Mouse (Mus musculus) spleen, embryonic (tissue): ENCODE measurements around the gene Mrpl22.
"Not testable (repeated sequence)": the region's sequence is repeated elsewhere in the genome, so short reads cannot be mapped to it uniquely, and the experiment has no call there.

ENCODE experiments used
- CTCF ChIA-PET: fragments of 350-600 bp; sonication (Branson Sonifier 250); formaldehyde crosslinking; loops from one replicate; lab custom pipeline; 2022; lab: Charles Lee

Gene Mrpl22

GRCm38 (mm10) chr11:58179986-58180385, 8.5 kb downstream of the Mrpl22 start:
- CTCF ChIA-PET: interaction anchor here (1.1 kb wide), 1 partner anchor 45 kb away, joined by 3 read pairs; no protein-coding TSS in a partner anchor

DNA sequence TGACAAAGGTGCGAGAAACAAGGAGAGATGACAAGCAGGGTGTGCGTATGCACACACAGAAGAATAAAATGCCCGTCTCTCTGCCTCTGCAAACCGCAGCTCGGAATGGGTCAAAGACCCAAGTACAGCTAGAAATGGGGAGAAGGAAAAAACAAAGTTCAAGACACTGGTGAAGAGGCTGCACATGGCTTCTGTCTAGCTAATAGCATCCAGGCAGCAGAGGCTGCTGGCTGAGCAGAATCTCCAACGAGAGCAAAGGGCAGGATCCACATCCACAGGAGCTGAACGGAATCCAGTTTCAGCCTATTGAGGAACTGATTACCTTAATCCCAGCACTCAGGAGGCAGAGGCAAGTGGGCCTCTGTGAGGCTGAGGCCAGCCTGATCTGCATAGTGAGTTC, 9.3 kb downstream of the Mrpl22 start:
- CTCF ChIA-PET: interaction anchor here (0.6 to 1.1 kb wide), 2 partner anchors 44 to 58 kb away, joined by 3 read pairs; no protein-coding TSS in a partner anchor

GRCm38 (mm10) chr11:58183579-58183978, 12.1 kb downstream of the Mrpl22 start:
- CTCF ChIA-PET: interaction anchor here (0.6 kb wide), 4 partner anchors 22 to 185 kb away, joined by 3 to 20 read pairs (median 3); no protein-coding TSS in a partner anchor

GRCm38 (mm10) chr11:58189675-58190074, 18.2 kb downstream of the Mrpl22 start:
- CTCF ChIA-PET: no interaction called here

DNA sequence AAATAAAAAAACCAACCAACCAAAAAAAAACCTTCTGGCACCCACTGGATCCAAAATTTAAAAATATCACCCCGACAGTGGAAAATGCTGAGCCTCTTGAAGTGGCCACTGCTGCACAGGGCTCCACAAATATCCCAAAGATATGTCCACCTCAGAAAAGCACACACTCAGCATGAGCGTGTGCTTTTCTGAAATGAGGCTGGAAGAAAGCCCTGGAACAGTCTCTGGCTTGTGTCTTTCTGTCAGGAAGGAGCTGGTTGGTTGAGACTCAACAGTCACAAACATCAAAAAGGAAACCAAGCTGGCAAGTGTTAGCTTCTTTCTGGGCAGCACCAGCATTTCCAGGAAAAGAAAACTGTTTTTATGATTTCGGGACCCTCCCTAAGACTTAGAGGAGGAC, 21.9 kb downstream of the Mrpl22 start:
- CTCF ChIA-PET: no interaction called here

GRCm38 (mm10) chr11:58193860-58194520, 22.5 kb downstream of the Mrpl22 start:
- CTCF ChIA-PET: no interaction called here

DNA sequence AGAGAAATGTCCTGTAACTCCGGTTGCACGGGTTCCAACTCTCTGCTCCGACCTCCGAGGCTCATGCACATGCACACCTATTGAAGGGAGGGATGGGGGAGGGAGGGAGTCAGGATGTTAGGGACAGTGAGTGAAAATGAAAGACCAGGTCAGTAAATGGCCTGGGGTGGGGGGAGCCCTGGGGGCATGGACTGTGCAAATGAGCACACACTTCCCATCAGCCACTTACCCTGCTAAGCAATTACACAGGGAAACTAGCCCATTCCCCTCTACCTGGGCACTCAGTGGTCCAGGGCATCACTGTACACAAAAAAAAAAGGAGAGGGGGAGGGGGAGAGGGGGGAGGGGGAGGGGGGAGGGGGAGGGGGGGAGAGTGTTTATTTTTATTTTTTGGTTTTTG, 27.2 kb downstream of the Mrpl22 start:
- CTCF ChIA-PET: no interaction called here

DNA sequence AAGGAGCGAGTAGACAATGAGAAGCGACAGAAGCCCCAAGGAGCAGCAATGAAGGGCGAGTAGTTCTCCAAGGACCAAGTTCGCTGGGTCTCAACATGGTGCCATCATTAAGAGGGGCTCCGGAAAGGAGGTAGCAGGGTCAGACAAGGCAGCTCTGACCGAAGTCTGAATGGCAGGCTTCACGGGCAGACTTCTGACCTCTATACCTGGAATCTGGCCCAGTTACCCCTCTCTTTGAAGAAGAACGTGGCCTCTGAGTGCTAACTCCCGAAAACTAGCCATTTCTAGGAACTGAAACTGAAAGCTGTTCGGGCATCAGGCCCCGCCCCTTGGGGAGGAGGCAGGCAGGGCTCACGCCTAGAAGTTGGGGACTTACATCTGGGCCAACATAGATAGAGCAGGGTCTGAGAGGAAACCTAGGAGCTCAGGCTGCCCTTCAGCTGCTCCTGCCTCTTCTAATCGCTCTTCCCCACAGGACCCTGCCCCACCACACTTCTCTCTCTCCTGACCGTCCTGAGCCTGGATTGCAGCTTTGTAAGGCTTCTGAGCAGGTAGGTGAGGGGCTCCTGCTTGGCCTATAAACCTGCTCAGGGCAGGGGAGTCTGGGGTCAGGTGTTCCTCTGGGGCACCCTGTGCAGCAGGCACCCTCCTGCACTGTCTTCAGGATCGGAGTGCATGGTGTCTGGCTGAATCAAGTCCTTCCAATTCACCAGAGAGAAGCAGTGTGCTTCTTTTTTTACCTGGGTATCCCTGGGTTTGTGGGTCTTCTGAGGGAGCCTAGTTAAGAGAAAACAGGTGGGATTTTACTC, 28.0 kb downstream of the Mrpl22 start, which contains the start of the genes Igtp and Irgm2:
Igtp (plus strand) TSS at position 328 of the 809 bp plus-strand sequence.
Irgm2 (plus strand) TSS at position 390 of the 809 bp plus-strand sequence.
- CTCF ChIA-PET: not testable (repeated sequence)

DNA sequence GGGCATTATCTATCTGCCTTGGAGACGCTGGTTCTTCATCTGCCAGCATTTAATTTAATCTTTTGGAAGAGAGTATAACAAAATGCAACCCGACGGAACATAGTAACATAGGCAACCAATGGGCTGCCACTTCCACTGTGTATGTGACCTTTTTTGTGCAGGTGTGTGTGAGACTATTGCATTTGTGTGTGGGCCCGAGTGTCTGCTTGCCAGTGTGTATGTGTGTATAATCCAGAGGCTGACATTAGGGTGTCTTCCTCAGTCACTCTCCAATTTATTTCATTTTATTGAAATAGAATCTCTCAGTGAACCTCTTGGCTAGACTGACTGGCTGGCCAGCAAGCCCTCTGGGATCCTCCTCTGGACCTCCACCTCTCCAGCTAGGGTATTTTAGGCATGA, 28.8 kb downstream of the Mrpl22 start:
- CTCF ChIA-PET: no interaction called here

GRCm38 (mm10) chr11:58201052-58201451, 29.6 kb downstream of the Mrpl22 start:
- CTCF ChIA-PET: interaction anchor here (0.8 kb wide), 1 partner anchor 24 kb away, joined by 4 read pairs; no protein-coding TSS in a partner anchor

DNA sequence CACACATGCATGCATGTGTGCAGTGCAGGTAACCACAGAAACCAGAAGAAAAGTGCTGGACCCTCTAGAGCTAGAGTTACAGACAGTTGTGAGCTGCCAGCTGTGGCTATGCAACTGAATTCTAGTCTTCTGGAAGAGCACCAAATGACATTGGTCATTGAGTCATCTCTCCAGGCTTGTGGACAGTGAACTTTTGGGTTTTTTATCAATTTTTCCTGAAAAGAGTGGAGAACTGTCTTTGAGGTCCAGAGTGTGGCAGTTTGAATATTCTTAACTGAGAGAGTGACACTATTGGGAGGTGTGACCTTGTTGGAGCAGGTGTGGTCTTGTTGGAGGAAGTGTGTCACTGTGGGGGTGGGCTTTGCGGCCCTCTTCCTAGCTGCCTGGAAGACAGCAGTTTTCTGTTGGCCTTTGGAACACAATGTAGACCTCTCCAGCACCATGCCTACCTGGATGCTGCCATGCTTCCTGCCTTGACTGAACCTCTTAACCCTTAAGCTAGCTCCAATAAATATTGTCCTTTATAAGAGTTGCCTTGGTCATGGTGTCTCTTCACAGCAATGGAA, 38.9 kb downstream of the Mrpl22 start:
- CTCF ChIA-PET: no interaction called here

DNA sequence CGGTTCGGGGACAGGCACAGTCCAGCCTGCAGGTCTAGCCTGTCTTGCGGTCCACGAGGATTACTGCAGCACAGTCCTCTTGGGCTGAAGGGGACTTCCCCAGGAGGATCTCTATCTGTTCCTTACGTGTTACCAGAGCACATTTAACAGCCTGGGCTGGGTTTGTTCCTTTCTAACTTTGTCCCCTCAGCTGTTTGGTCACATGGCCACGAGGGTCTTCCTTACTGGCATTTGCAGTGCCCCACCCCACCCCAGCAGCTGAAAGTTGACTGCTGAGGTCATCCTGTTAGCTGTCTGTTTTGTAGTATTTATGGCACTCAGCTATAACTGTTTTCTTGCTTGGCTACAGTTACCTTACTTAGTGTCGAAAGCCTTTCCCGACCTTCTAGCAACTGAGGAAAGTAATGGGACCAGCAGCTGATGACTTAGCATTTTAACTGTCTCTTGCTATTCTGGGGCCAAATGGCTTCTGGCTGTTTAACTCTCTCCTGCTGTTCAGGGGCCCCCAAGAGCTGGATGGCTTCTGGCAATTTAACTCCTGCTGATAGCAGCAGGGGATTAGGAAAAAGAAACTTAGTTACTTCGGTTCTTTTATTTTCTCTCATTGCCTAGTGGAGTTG, 39.7 kb downstream of the Mrpl22 start:
- CTCF ChIA-PET: interaction anchor here (0.5 to 0.7 kb wide), 2 partner anchors 121 to 211 kb away, joined by 3 to 5 read pairs; no protein-coding TSS in a partner anchor

DNA sequence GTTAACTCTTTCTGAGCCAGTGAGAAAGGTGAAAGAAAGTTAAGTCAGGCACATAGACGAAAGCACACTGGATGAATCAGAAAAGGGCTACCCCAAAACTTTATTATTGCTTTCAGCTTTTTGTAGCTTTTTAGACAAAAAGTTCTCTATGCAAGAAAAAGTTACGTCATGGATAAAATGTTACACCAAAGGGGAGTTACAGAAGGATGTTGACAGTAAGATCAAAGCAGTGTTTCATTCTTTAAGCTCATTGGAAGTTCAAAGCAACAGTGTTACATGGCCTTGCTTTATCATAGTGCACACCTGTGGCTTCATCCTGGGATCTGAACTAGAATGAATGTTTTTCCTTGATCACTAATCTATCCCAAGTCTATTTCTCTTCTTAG, 40.2 kb downstream of the Mrpl22 start:
- CTCF ChIA-PET: interaction anchor here (0.5 kb wide), 1 partner anchor 120 kb away, joined by 5 read pairs; no protein-coding TSS in a partner anchor

DNA sequence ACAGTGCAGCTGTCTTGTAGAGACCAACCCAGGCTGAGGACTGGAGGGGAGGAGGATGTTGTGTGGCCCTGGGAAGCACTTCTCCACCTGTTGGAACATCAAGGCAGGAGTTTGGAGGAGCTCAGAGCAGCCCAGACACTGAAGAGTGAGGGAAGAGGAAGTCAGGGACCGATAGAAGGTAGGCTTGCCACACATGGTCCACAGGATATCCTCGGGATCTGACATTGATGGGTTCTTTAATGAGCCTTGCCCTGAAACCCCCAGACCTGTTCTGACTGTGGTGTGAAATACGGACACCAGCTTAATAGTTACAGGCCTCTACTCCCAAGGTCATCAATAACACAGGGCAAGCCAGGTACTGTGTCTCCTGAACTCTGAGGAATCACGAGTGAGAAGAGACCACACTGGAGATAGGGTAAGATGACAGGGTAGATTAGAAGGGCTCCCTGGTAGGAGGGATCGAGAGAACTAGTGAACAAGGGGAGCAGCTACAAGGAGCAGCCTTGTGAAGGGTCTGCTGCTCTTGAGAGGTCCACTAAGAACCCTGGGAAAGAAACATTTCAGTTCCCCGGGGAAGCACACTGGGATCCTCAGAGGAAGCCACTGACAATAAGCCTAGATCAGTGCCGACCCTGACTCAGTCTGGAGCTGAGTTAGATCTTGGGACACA, 42.3 kb downstream of the Mrpl22 start:
- CTCF ChIA-PET: no interaction called here

DNA sequence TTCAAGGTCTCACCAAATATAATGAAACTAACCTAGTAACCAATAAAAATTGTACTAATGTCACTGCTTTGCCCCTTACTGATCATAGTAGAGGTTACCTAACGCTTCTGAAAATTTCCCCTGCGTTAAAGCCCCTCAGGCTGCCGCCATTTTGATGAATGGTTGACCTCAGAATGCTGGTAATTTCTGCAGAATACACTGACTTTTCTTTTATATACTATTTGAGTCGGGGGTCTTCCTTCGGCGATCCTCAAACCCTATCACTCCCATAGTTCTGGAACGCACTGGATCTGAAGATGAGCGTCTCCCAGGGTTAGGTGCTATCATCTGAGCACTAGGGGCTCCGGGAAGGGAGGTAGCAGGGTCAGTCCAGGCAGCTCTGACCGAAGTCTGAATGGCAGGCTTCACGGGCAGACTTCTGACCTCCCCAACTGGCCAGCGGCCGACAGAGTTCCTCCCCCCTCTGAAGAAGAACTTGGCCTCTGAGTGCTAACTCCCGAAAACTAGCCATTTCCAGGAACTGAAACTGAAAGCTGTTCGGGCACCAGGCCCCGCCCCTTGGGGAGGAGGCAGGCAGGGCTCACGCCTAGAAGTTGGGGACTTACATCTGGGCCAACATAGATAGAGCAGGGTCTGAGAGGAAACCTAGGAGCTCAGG, 43.1 kb downstream of the Mrpl22 start:
- CTCF ChIA-PET: no interaction called here

DNA sequence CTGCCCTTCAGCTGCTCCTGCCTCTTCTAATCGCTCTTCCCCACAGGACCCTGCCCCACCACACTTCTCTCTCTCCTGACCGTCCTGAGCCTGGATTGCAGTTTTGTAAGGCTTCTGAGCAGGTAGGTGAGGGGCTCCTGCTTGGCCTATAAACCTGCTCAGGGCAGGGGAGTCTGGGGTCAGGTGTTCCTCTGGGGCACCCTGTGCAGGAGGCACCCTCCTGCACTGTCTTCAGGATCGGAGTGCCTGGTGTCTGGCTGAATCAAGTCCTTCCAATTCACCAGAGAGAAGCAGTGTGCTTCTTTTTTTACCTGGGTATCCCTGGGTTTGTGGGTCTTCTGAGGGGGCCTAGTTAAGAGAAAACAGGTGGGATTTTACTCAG, 43.6 kb downstream of the Mrpl22 start:
- CTCF ChIA-PET: not testable (repeated sequence)

GRCm38 (mm10) chr11:58215814-58216213, 44.4 kb downstream of the Mrpl22 start:
- CTCF ChIA-PET: interaction anchor here (0.6 kb wide), 1 partner anchor 37 kb away, joined by 3 read pairs; no protein-coding TSS in a partner anchor

GRCm38 (mm10) chr11:58216823-58217222, 45.4 kb downstream of the Mrpl22 start:
- CTCF ChIA-PET: no interaction called here

- CTCF ChIA-PET: interaction anchor here (0.7 to 1.7 kb wide), 3 partner anchors 40 to 428 kb away, joined by 3 to 5 read pairs (median 3); no protein-coding TSS in a partner anchor
These were observed 52.3 kb downstream of the Mrpl22 start for GRCm38 (mm10) chr11:58223751-58224150.

DNA sequence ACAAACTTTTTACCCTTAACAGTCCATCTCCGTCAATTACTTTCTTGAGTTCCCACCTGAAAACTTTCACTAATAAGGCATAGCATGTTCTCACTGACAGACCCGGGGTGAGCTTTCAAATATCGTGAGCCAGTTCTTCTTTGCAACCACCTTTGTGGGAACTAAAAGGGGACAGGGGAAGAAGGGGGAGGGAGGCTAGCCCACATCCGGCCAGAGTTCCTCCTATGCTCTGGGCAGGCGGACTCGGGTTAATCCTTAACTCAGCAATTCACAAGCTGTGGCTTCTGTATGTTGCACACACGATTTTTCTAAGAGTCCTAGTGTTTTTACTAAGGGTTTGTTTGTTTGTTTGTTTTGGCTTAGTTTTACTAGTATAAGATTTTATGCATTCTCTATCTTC, 52.9 kb downstream of the Mrpl22 start:
- CTCF ChIA-PET: interaction anchor here (0.7 to 1.8 kb wide), 3 partner anchors 44 to 428 kb away, joined by 3 to 21 read pairs (median 5); no protein-coding TSS in a partner anchor
